Mouse (Mus musculus) neural tube, embryonic 14.5 days (tissue): ENCODE measurements around the gene Serf2. TPM values are rescaled to one million over a fixed set of nuclear protein-coding genes. Genes with fewer than 3 reads are reported as not detected.
A peak's percentile ranks its signal among the peaks of the same experiment; 100 is the strongest.
"Not testable (repeated sequence)": the region's sequence is repeated elsewhere in the genome, so short reads cannot be mapped to it uniquely, and the experiment has no call there.

Experiments used
- ATAC-seq: fragments of 200-750 bp; cut with Nextera tagmentation; 2 replicates; pipeline ENCODE4 v1.8.0; 2017; ENCODE audit warnings: low read depth, mild to moderate bottlenecking, moderate TSS enrichment, moderate library complexity
- H3K27ac ChIP-seq: fragments of 300-500 bp; sonication (generic); 2 replicates; pipeline ENCODE4 v1.5.1; 2014; ENCODE audit warnings: low read depth, mild to moderate bottlenecking, control low read depth, low read length, moderate library complexity, mixed read lengths
- H3K27me3 ChIP-seq: fragments of 300-500 bp; sonication (generic); 2 replicates; pipeline ENCODE4 v1.6.1; 2014; ENCODE audit warnings: low read length; ENCODE audit not compliant: control insufficient read depth, insufficient read depth
- H3K36me3 ChIP-seq: fragments of 300-500 bp; sonication (generic); 2 replicates; pipeline ENCODE4 v1.6.1; 2014; ENCODE audit warnings: low read length, mixed read lengths; ENCODE audit not compliant: control insufficient read depth, insufficient read depth
- H3K4me1 ChIP-seq: fragments of 300-500 bp; sonication (generic); 2 replicates; pipeline ENCODE4 v1.6.1; 2014; ENCODE audit warnings: low read length; ENCODE audit not compliant: control insufficient read depth, insufficient read depth
- H3K4me2 ChIP-seq: fragments of 300-500 bp; sonication (generic); 2 replicates; pipeline ENCODE4 v1.6.1; 2014; ENCODE audit warnings: mild to moderate bottlenecking, low read depth, low read length, control low read depth
- H3K4me3 ChIP-seq: fragments of 300-500 bp; sonication (generic); 2 replicates; pipeline ENCODE4 v1.5.1; 2014; ENCODE audit warnings: low read depth, low read length, control low read depth, mixed read lengths
- H3K9ac ChIP-seq: fragments of 300-500 bp; sonication (generic); replicated peaks from 2 replicates; pipeline ENCODE4 v1.6.1; 2014; ENCODE audit warnings: low read depth, mild to moderate bottlenecking, control low read depth, low read length, mixed read lengths
- H3K9me3 ChIP-seq: fragments of 300-500 bp; sonication (generic); 2 replicates; pipeline ENCODE4 v1.6.1; 2016; ENCODE audit warnings: low read length; ENCODE audit not compliant: control insufficient read depth
- WGBS: fragments of 180-500 bp; shearing (Covaris S2); extraction: QIAGEN DNeasy Blood & Tissue Kit; methylation state at CpG from one replicate; pipeline ENCODE4 v1.1.7; 2014; 5-methylcytosine and 5-hydroxymethylcytosine counted together
- polyA plus RNA-seq: library from polyadenylated mRNA; unstranded; fragments of >200 nt; fragmentation: Nextera tagmentation; extraction: Ambion mirVana; gene quantifications from 2 replicates; pipeline ENCODE4 v1.2.1, GENCODE M21; 2014

The Serf2 gene
- polyA plus RNA-seq, 1 experiment from 2014 or later, result 303 TPM

- not testable (repeated sequence) for H3K27me3 ChIP-seq, H3K36me3 ChIP-seq, H3K4me1 ChIP-seq, H3K9me3 ChIP-seq, H3K27ac ChIP-seq
- H3K9ac ChIP-seq, result peak within 1 kb of the TSS; percentile 46
- H3K4me3 ChIP-seq, result peak within 1 kb of the TSS; percentile 52
- H3K4me2 ChIP-seq, result peak within 1 kb of the TSS; percentile 60
- 5% methylated on average over 37 of the region's 41 CpGs for WGBS
- peak; percentile 96 for ATAC-seq
Measured at GRCm38 (mm10) chr2:121473301-121474179, 24.5 kb downstream of the Serf2 start, which contains the start of gene Mfap1b. TSS of gene Mfap1b (minus strand) at chr2:121474067.

DNA sequence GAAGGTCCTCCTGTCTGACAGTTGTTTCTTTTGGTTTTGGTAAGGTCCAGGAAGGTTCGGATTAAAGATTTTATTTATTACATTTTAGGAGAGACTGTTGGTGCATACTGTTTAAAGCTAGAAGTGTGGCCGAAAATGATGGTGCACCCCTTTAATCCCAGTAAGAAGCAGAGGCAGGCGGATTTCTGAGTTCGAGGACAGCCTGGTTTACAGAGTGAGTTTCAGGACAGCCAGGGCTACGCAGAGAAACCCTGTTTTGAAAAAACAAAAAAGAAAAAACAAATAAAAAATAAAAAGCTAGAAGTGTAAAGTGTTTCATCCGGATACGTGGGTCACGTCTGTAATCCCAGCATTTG is 25.2 kb downstream of the Serf2 start:
- H3K4me1 ChIP-seq, result peaks cover 3% of the 10 kb centered on the region; the same call in 1 of the 2 replicates
- peak overlapping the region; percentile 52 for H3K4me3 ChIP-seq
- H3K9ac ChIP-seq, result peak overlapping the region; percentile 22; the same call in 1 of the 2 replicates
- ATAC-seq, result peak; percentile 37
- H3K27ac ChIP-seq, result no peak overlapping the region
- H3K4me2 ChIP-seq, result peak overlapping the region; percentile 36
- H3K27me3 ChIP-seq, result no peaks in the 10 kb centered on the region
- no peaks in the 10 kb centered on the region for H3K9me3 ChIP-seq
- WGBS, result 32% methylated on average over 8 of the region's 8 CpGs
- H3K36me3 ChIP-seq, result no peaks in the 10 kb centered on the region

DNA sequence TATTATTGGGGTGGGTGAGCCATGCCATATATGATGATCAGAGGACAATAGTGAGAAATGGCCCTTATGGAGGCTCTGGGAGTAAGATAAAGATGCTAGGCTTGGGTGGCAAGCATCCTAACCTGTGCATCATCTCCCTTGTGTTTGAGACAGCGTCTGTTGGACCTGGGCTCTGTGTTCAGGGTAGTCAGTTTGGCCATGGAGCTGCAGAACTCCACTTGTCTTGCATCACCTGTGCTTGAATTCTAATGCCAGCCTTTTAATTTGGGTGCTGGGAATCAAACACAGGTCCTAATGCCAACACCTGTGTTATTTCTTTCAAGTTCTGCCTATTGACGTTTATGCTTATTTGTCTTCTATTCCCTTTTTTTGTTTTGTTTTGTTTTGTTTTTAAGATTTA is 26.3 kb downstream of the Serf2 start:
- not testable (repeated sequence) for H3K4me2 ChIP-seq, H3K9ac ChIP-seq, H3K27me3 ChIP-seq, H3K4me3 ChIP-seq, H3K9me3 ChIP-seq, ATAC-seq, H3K4me1 ChIP-seq, H3K27ac ChIP-seq, H3K36me3 ChIP-seq
- WGBS, result 97% methylated on average over 2 of the region's 2 CpGs

- H3K27ac ChIP-seq, result no peak overlapping the region
- no peaks in the 10 kb centered on the region for H3K27me3 ChIP-seq
- 70% methylated on average over 3 of the region's 3 CpGs for WGBS
- ATAC-seq, result no peak
- H3K9me3 ChIP-seq, result no peaks in the 10 kb centered on the region
- H3K4me1 ChIP-seq, result peaks cover 3% of the 10 kb centered on the region; the same call in 1 of the 2 replicates
- H3K9ac ChIP-seq, result no peak overlapping the region
- H3K4me2 ChIP-seq, result no peak overlapping the region
- H3K36me3 ChIP-seq, result no peaks in the 10 kb centered on the region
- no peak overlapping the region for H3K4me3 ChIP-seq
Measured at GRCm38 (mm10) chr2:121477491-121478266, 28.7 kb downstream of the Serf2 start.

GRCm38 (mm10) chr2:121480498-121480897 is 31.5 kb downstream of the Serf2 start:
- no peak overlapping the region for H3K9ac ChIP-seq
- H3K36me3 ChIP-seq, result no peaks in the 10 kb centered on the region
- no peak for ATAC-seq
- H3K4me1 ChIP-seq, result 0 out of 2 replicates have a peak, but pooled peaks cover 3% of the 10 kb centered on the region
- H3K27me3 ChIP-seq, result no peaks in the 10 kb centered on the region
- H3K4me2 ChIP-seq, result no peak overlapping the region
- WGBS, result 62% methylated on average over 3 of the region's 3 CpGs
- H3K9me3 ChIP-seq, result no peaks in the 10 kb centered on the region
- no peak overlapping the region for H3K4me3 ChIP-seq
- H3K27ac ChIP-seq, result no peak overlapping the region

DNA sequence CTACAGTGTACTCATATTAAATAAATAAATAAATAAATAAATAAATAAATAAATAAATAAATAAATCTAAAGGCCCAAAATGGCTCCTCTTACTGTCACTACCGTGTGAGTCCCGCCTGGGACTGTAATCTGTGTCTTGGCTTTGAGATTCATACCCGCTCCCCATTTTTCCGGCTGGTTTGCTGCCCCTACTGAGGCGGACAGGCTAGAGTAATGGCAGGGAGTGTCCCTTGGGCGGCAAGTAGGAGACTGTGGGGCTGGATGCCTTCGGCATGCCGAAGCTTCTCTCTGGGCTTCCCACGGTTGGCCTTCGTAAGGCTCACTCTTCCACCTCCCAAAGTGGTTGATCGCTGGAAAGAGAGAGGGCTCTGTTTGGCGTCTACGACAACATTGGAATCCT is 31.9 kb downstream of the Serf2 start:
- H3K9ac ChIP-seq, H3K27me3 ChIP-seq, H3K4me1 ChIP-seq, H3K9me3 ChIP-seq, ATAC-seq, H3K27ac ChIP-seq, H3K36me3 ChIP-seq, H3K4me2 ChIP-seq, H3K4me3 ChIP-seq: not testable (repeated sequence)
- WGBS, result 85% methylated on average over 13 of the region's 13 CpGs

GRCm38 (mm10) chr2:121483576-121483975 is 34.6 kb downstream of the Serf2 start:
- no peaks in the 10 kb centered on the region for H3K36me3 ChIP-seq
- H3K9me3 ChIP-seq, result no peaks in the 10 kb centered on the region
- H3K4me1 ChIP-seq, result 0 out of 2 replicates have a peak, but pooled peaks cover 3% of the 10 kb centered on the region
- H3K27me3 ChIP-seq, result no peaks in the 10 kb centered on the region
- H3K27ac ChIP-seq, result no peak overlapping the region
- no peak overlapping the region; the same call in 1 of the 2 replicates for H3K4me2 ChIP-seq
- H3K9ac ChIP-seq, result no peak overlapping the region
- peak; percentile 54; the same call in 1 of the 2 replicates for ATAC-seq
- H3K4me3 ChIP-seq, result no peak overlapping the region
- WGBS, result 13% methylated on average over 8 of the region's 8 CpGs

GRCm38 (mm10) chr2:121484403-121484802 is 35.4 kb downstream of the Serf2 start:
- H3K27me3 ChIP-seq, H3K4me2 ChIP-seq, H3K4me3 ChIP-seq, H3K9me3 ChIP-seq, H3K9ac ChIP-seq, H3K36me3 ChIP-seq, H3K4me1 ChIP-seq, H3K27ac ChIP-seq, ATAC-seq: not testable (repeated sequence)
- 67% methylated on average over 1 of the region's 2 CpGs for WGBS

DNA sequence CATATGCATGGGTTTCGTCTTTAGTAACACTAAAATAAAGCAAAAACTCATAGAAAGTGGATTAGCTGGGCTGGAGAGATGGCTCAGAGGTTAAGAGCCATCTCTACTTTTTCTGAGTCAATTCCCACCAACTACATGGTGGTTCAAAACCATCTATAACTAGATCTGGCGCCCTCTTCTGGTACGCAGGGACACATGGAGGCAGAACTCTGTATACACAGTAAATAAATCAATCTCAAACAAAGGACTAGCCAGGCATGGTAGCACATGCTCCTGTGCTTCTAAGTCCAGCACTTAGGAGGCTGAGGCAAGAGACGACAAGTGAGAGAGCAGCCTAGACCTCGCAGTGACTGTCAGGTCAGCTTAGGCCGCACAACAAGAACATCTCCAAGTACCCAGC is 52.6 kb downstream of the Serf2 start:
- not testable (repeated sequence) for H3K27ac ChIP-seq, ATAC-seq, H3K9me3 ChIP-seq, H3K4me2 ChIP-seq, H3K4me3 ChIP-seq, H3K36me3 ChIP-seq, H3K27me3 ChIP-seq, H3K9ac ChIP-seq, H3K4me1 ChIP-seq
- 62% methylated on average over 2 of the region's 6 CpGs for WGBS
